Mouse (Mus musculus): ENCODE results near the gene Gm28635.
"Not testable (repeated sequence)": the region's sequence is repeated elsewhere in the genome, so short reads cannot be mapped to it uniquely, and the experiment has no call there.

Gm28635 gene

GRCm38 (mm10) chr2:84688080-84688844 is 10.4 kb upstream of the Gm28635 start:
- no peak for DNase-seq (ENCODE audit: low spot score)

DNA sequence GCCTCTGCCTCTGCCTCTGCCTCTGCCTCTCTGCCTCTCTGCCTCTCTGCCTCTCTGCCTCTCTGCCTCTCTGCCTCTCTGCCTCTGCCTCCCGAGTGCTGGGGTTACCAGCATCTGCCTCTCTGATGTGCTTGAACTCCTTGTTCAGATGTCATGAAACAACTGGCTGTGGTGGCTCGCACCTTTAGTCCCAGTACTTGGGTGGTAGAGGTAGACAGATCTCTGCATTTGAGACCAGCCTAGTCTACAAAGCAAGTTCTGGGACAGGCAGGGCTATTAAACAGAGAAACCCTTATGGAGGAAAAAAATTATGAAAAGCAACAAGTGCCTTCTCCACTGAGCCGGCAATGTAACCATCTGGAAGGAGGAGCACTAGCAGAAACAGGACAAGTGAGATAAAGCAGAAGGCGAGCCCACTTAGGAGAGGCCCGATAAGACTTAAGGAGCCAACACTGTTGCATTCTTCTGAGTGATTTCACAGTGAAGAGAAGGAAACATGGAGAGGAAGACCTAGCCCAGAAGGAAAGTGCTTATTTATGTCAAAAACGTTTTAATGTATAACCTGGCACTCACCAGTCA is 4.9 kb upstream of the Gm28635 start:
- no peak for DNase-seq (ENCODE audit: low spot score)

DNA sequence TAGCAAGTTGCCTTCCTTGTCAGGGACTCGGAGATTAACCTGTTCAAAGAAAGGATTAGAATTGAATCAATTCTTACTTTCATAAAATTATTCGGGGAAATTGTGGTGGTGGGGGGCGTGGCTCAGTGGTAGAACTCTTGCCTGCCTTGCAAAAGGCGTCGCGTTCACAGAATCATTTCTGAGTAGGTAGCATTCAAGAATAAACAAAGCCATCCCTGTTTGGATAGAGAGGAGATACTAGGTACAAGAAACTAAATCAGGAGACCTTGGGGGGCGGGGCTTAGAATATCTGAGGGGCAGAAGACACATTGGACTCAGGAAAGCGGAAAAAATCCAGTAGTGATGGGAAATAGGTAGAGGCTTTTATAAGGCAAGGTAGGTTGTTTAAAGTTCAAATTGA is 1.2 kb upstream of the Gm28635 start, which contains the start of gene Tmx2:
Gene Tmx2 (minus strand): TSS at position 125 of the 400 bp plus-strand sequence.
- DNase-seq (ENCODE audit: low spot score): no peak

GRCm38 (mm10) chr2:84677270-84677967 is 422 bp downstream of the Gm28635 start:
- DNase-seq (ENCODE audit: low spot score): no peak

- not testable (repeated sequence) for DNase-seq (ENCODE audit: low spot score)
Observed at GRCm38 (mm10) chr2:84671535-84671934, 6.3 kb downstream of the Gm28635 start.

GRCm38 (mm10) chr2:84670569-84670933 is 7.3 kb downstream of the Gm28635 start, which contains the start of gene Selenoh:
Gene Selenoh (minus strand): TSS chr2:84670770.
- peak; percentile 38 for DNase-seq (ENCODE audit: low spot score)

GRCm38 (mm10) chr2:84669828-84670568 is 7.8 kb downstream of the Gm28635 start:
- no peak for DNase-seq (ENCODE audit: low spot score)

DNA sequence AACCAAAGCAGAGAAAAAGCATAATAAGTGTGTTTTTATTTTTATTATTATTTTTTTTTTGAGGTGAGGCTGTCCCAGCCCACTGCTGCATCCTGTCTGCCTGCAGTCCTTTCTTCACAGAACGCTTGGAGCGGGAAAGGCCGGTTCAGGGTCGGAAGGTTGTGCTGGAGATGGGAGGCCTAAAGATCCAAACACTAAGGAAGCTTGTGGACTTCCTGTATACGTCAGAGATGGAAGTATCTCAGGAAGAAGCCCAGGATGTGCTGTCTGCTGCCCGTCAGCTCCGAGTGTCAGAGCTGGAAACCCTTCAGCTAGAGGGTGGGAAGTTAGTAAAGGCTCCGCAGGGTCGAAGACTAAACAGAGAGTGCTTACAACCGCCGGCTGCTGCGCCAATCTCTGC is 11.8 kb downstream of the Gm28635 start:
- DNase-seq (ENCODE audit: low spot score): no peak

DNA sequence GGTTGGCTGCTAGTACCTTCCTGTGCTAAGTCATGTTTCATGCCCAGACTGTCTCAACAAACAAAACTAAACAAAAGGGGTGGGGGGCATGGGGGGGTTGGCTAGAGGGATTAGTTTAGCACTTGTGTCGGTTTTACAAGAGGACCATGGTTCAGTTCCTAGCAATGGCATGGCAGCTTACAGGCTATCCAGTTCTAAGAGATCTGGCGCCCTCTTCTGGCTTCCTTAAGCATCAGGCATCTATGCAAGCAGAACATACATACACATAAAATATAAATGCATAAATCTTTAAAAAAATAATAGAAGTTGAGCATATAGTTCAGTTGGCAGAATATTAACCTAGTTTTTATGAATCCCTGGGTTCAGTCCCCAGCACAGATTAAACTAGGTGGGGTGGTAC is 15.0 kb downstream of the Gm28635 start:
- no peak for DNase-seq (ENCODE audit: low spot score)

DNA sequence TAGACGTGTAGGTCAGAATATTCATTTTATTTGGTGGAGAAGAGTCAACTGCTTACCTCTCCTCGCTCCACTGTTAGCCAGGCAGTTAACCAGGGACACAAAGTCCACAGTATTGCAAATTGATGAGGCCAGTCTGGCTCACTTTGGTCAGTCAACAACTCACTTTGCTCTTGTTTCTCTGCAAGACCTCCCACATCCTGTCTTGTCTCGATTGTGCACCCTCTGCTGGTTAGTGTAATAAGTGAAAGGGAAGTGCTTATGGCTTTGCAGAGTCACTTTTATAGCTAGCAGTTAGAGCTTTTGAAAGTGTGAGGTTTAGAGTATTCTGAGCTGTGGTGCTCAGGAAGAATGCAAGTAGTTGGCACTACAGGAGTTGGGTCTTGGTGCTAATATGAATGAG is 17.6 kb downstream of the Gm28635 start:
- DNase-seq (ENCODE audit: low spot score): no peak

DNA sequence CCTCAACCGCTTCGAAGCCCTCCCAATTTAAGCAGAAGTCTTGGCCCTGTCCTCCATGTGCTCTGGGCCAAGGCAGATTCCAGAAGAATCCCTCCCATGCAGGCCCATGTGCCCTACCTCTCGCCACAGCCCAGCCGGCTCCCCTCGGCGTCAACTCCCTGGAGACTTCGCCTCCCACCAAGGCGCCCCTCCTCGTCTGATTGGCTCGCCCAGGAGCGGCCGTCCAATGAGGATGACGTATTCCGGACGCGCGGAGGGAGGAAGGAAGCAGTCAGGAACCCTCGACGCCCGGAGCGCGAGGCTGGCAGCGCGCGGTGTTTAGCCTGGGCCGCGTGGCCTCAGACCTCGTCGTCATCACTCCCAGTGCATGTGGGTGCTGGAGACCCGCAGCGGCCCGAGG is 19.0 kb downstream of the Gm28635 start, which contains the start of gene Btbd18:
Gene Btbd18 (plus strand): TSS at position 274 of the 400 bp plus-strand sequence.
- no peak for DNase-seq (ENCODE audit: low spot score)

GRCm38 (mm10) chr2:84655864-84656263 is 22.0 kb downstream of the Gm28635 start:
- no peak for DNase-seq (ENCODE audit: low spot score)

GRCm38 (mm10) chr2:84653354-84653753 is 24.5 kb downstream of the Gm28635 start:
- DNase-seq (ENCODE audit: low spot score): no peak

- DNase-seq (ENCODE audit: low spot score): peak; percentile 34
Observed at GRCm38 (mm10) chr2:84650464-84651195, 27.2 kb downstream of the Gm28635 start, which contains the start of gene Ctnnd1. Gene Ctnnd1 (minus strand): TSS chr2:84650765.

DNA sequence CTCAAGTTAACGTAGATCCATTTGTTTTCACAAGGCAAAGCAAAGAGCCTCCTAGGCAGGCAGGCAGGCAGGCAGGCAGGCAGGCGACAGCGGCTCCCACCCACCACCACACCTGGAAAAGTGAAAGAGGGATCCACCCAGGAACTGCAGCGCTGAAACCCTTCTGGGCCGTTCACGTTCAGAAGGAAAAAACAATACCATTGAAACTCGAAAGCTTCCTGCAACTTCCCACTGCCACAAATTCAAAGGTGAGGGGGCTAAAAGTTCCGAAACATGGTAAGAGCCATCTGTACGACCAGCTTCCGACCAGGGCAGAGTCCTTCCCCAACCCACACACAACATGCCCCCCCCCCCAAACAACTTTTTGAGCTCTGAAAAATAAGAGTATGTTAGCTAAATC is 28.2 kb downstream of the Gm28635 start:
- DNase-seq (ENCODE audit: low spot score): no peak

DNA sequence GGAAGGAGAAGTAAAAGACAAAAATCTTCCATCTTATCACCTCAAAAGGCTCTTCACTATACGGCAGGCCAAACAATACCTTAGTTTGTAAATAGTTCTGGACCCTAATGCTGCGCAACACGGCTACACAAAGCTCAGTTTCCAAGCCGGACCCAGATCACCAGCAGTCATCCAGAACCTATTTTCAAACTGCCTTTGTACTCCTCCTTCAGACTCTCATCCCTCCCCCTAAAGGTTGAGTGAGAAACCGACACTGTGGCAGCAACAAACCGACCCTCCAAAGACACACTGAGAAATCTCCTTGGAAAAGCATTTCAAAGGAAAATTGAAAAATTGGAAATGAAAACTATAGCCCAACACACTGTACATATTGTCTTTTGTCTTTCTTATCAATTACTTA is 29.5 kb downstream of the Gm28635 start:
- DNase-seq (ENCODE audit: low spot score): no peak

DNA sequence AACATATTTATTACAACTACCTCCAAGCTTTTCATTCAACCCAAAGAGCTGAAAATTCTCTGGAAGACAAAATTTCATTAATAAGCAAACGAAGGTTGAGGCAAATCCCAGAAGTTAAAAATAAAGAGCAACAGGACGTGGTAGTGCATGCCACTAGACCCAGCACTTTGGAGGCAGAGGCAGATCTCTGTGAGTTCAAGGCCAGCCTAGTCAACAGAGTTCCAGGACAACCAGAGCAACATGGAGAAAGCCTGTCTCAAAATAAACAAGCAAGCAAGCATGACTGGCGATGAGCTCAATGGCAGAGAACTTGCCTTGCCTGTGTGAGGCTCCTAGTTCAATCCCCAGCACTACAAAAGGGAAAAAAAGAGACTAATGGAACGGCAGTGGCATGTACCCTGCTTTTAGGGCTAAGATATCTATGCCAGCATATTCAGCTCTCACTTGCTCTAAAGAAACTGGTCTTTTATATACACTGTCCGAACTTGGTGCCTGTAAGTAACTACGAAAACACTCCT is 30.7 kb downstream of the Gm28635 start:
- DNase-seq (ENCODE audit: low spot score): no peak

- no peak for DNase-seq (ENCODE audit: low spot score)
Observed at GRCm38 (mm10) chr2:84646138-84646537, 31.7 kb downstream of the Gm28635 start.

DNA sequence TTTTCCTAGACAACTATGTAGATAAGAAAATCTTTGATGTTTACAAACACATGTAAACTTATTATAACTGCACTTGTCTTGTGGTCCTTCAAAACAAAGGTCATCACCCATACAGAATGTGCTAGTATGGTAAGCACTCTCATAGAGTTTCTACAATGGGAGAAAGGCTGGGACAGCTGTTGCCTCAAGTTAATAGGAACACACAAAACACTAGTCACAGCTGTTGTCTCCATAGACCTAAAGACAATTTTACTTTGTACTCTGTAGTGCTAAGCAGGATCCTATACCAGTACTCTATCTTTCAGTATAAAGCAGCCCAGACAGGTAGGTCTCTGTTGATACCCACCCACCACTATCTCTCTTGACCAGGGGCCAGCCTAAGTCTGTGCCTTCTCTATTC is 37.0 kb downstream of the Gm28635 start:
- DNase-seq (ENCODE audit: low spot score): no peak

GRCm38 (mm10) chr2:84638428-84639220 is 39.2 kb downstream of the Gm28635 start:
- no peak for DNase-seq (ENCODE audit: low spot score)

Data from urinary bladder, postnatal 10 days (tissue).